Mouse (Mus musculus) liver, embryonic 13.5 days (tissue): ENCODE measurements around the gene Mettl24. TPM values are rescaled to one million over a fixed set of nuclear protein-coding genes. Genes with fewer than 3 reads are reported as not detected.
A peak's percentile ranks its signal among the peaks of the same experiment; 100 is the strongest.
"Not testable (repeated sequence)": the region's sequence is repeated elsewhere in the genome, so short reads cannot be mapped to it uniquely, and the experiment has no call there.

Source experiments
- ATAC-seq: fragments of 200-750 bp; cut with Nextera tagmentation; 2 replicates; pipeline ENCODE4 v1.8.0; 2017; ENCODE audit warnings: low read depth, mild to moderate bottlenecking, moderate number of reproducible peaks, moderate library complexity
- DNase-seq: peaks from one replicate; pipeline ENCODE4 v3.0.0; 2022
- H3K27ac ChIP-seq: fragments of 300-500 bp; sonication (generic); 2 replicates; pipeline ENCODE4 v1.5.1; 2015; ENCODE audit warnings: moderate library complexity, mild to moderate bottlenecking, inconsistent platforms
- H3K27me3 ChIP-seq: fragments of 300-500 bp; sonication (generic); 2 replicates; pipeline ENCODE4 v1.6.1; 2015; ENCODE audit warnings: mild to moderate bottlenecking, inconsistent platforms
- H3K36me3 ChIP-seq: fragments of 300-500 bp; sonication (generic); 2 replicates; pipeline ENCODE4 v1.6.1; 2015; ENCODE audit warnings: mild to moderate bottlenecking, inconsistent platforms
- H3K4me1 ChIP-seq: fragments of 300-500 bp; sonication (generic); replicated peaks from 2 replicates; pipeline ENCODE4 v1.6.1; 2015; ENCODE audit warnings: inconsistent platforms
- H3K4me2 ChIP-seq: fragments of 300-500 bp; sonication (generic); 2 replicates; pipeline ENCODE4 v1.6.1; 2015; ENCODE audit warnings: inconsistent platforms, mild to moderate bottlenecking, moderate library complexity
- H3K4me3 ChIP-seq: fragments of 300-500 bp; sonication (generic); replicated peaks from 2 replicates; pipeline ENCODE4 v1.5.1; 2015; ENCODE audit warnings: mild to moderate bottlenecking, inconsistent platforms
- H3K9ac ChIP-seq: fragments of 300-500 bp; sonication (generic); 2 replicates; pipeline ENCODE4 v1.6.1; 2015; ENCODE audit warnings: mild to moderate bottlenecking, inconsistent platforms
- H3K9me3 ChIP-seq: fragments of 300-500 bp; sonication (generic); replicated peaks from 2 replicates; pipeline ENCODE4 v1.6.1; 2016; ENCODE audit warnings: inconsistent platforms
- WGBS: fragments of 180-500 bp; shearing (Covaris S2); methylation state at CpG from one replicate; pipeline ENCODE4 v1.1.7; 2015; ENCODE audit not compliant: insufficient replicate concordance; 5-methylcytosine and 5-hydroxymethylcytosine counted together
- polyA plus RNA-seq: library from polyadenylated mRNA; unstranded; fragments of >200 nt; fragmentation: Nextera tagmentation; extraction: Ambion mirVana; gene quantifications from 2 replicates; pipeline ENCODE4 v1.2.1, GENCODE M21; 2015

Gene Mettl24
- polyA plus RNA-seq, 1 experiment from 2014 or later: 0.53 TPM

GRCm38 (mm10) chr10:40763084-40763720, 80.1 kb downstream of the Mettl24 start:
- H3K4me1 ChIP-seq: no peaks in the 10 kb centered on the region
- no peak for DNase-seq
- no peak for ATAC-seq
- 66% methylated on average over 5 of the region's 5 CpGs for WGBS
- H3K9ac ChIP-seq: no peak overlapping the region
- no peaks in the 10 kb centered on the region for H3K36me3 ChIP-seq
- no peak overlapping the region for H3K27ac ChIP-seq
- H3K4me2 ChIP-seq: no peak overlapping the region
- H3K4me3 ChIP-seq: no peak overlapping the region
- no peaks in the 10 kb centered on the region for H3K27me3 ChIP-seq
- no peaks in the 10 kb centered on the region for H3K9me3 ChIP-seq

- Histone ChIP-seq H3K9me3 (no peaks in the 10 kb centered on the region), H3K4me2 (no peak overlapping the region), H3K9ac (no peak overlapping the region), H3K36me3 (no peaks in the 10 kb centered on the region), H3K4me1 (no peaks in the 10 kb centered on the region), H3K4me3 (no peak overlapping the region), H3K27me3 (no peaks in the 10 kb centered on the region), H3K27ac (no peak overlapping the region)
- 44% methylated on average over 4 of the region's 4 CpGs for WGBS
- DNase-seq (no peak), ATAC-seq (no peak)
These were observed 89.2 kb downstream of the Mettl24 start for GRCm38 (mm10) chr10:40772266-40772665.

- Histone ChIP-seq H3K36me3 (no peaks in the 10 kb centered on the region), H3K9ac (no peak overlapping the region), H3K9me3 (no peaks in the 10 kb centered on the region), H3K4me1 (no peaks in the 10 kb centered on the region), H3K4me3 (no peak overlapping the region), H3K27me3 (no peaks in the 10 kb centered on the region), H3K27ac (no peak overlapping the region), H3K4me2 (no peak overlapping the region)
- DNase-seq: no peak
- 62% methylated on average over 11 of the region's 11 CpGs for WGBS
- no peak for ATAC-seq
These were observed 92.1 kb downstream of the Mettl24 start for GRCm38 (mm10) chr10:40775151-40775550.

GRCm38 (mm10) chr10:40775655-40776054, 92.6 kb downstream of the Mettl24 start:
- Histone ChIP-seq H3K4me3 (no peak overlapping the region), H3K9me3 (no peaks in the 10 kb centered on the region), H3K4me1 (no peaks in the 10 kb centered on the region), H3K9ac (no peak overlapping the region), H3K27me3 (no peaks in the 10 kb centered on the region), H3K27ac (no peak overlapping the region), H3K36me3 (no peaks in the 10 kb centered on the region), H3K4me2 (no peak overlapping the region)
- ATAC-seq (no peak), DNase-seq (no peak)
- 73% methylated on average over 4 of the region's 4 CpGs for WGBS

- WGBS: 44% methylated on average over 2 of the region's 2 CpGs
- no peak overlapping the region for H3K9ac ChIP-seq
- no peak overlapping the region for H3K4me3 ChIP-seq
- H3K4me1 ChIP-seq: no peaks in the 10 kb centered on the region
- no peaks in the 10 kb centered on the region for H3K36me3 ChIP-seq
- H3K27me3 ChIP-seq: no peaks in the 10 kb centered on the region
- H3K27ac ChIP-seq: no peak overlapping the region
- no peak for DNase-seq
- no peak overlapping the region for H3K4me2 ChIP-seq
- ATAC-seq: no peak
- no peaks in the 10 kb centered on the region for H3K9me3 ChIP-seq
These were observed 94.1 kb downstream of the Mettl24 start for GRCm38 (mm10) chr10:40777171-40777570.

GRCm38 (mm10) chr10:40778472-40778871, 95.4 kb downstream of the Mettl24 start:
- H3K4me2 ChIP-seq: no peak overlapping the region
- no peaks in the 10 kb centered on the region for H3K9me3 ChIP-seq
- no peak overlapping the region for H3K4me3 ChIP-seq
- DNase-seq: no peak
- no peak overlapping the region for H3K27ac ChIP-seq
- no peaks in the 10 kb centered on the region for H3K4me1 ChIP-seq
- 74% methylated on average over 4 of the region's 4 CpGs for WGBS
- no peak for ATAC-seq
- H3K36me3 ChIP-seq: no peaks in the 10 kb centered on the region
- H3K27me3 ChIP-seq: no peaks in the 10 kb centered on the region
- H3K9ac ChIP-seq: no peak overlapping the region

- no peaks in the 10 kb centered on the region for H3K9me3 ChIP-seq
- 59% methylated on average over 3 of the region's 3 CpGs for WGBS
- no peak overlapping the region for H3K4me2 ChIP-seq
- ATAC-seq (no peak), DNase-seq (no peak)
- no peaks in the 10 kb centered on the region for H3K36me3 ChIP-seq
- H3K4me3 ChIP-seq: no peak overlapping the region
- no peaks in the 10 kb centered on the region for H3K27me3 ChIP-seq
- H3K27ac ChIP-seq: no peak overlapping the region
- no peak overlapping the region for H3K9ac ChIP-seq
- H3K4me1 ChIP-seq: no peaks in the 10 kb centered on the region
These were observed 107.3 kb downstream of the Mettl24 start for GRCm38 (mm10) chr10:40790406-40790805.

GRCm38 (mm10) chr10:40792115-40792514, 109.0 kb downstream of the Mettl24 start:
- DNase-seq (no peak), ATAC-seq (no peak)
- no peak overlapping the region for H3K4me2 ChIP-seq
- H3K4me3 ChIP-seq: no peak overlapping the region
- H3K9me3 ChIP-seq: no peaks in the 10 kb centered on the region
- H3K27me3 ChIP-seq: no peaks in the 10 kb centered on the region
- 46% methylated on average over 3 of the region's 3 CpGs for WGBS
- no peaks in the 10 kb centered on the region for H3K4me1 ChIP-seq
- H3K27ac ChIP-seq: no peak overlapping the region
- no peak overlapping the region for H3K9ac ChIP-seq
- H3K36me3 ChIP-seq: no peaks in the 10 kb centered on the region

GRCm38 (mm10) chr10:40805221-40805620, 122.1 kb downstream of the Mettl24 start:
- Histone ChIP-seq H3K4me2 (no peak overlapping the region), H3K9me3 (no peaks in the 10 kb centered on the region), H3K4me1 (no peaks in the 10 kb centered on the region), H3K9ac (no peak overlapping the region), H3K36me3 (no peaks in the 10 kb centered on the region), H3K4me3 (no peak overlapping the region), H3K27me3 (no peaks in the 10 kb centered on the region), H3K27ac (no peak overlapping the region)
- WGBS: 70% methylated on average over 1 of the region's 1 CpGs
- ATAC-seq (no peak), DNase-seq (no peak)

- 70% methylated on average over 4 of the region's 4 CpGs for WGBS
- Histone ChIP-seq H3K4me1 (no peaks in the 10 kb centered on the region), H3K36me3 (no peaks in the 10 kb centered on the region), H3K27me3 (peaks cover 4% of the 10 kb centered on the region; the same call in 1 of the 2 replicates), H3K4me2 (no peak overlapping the region), H3K9ac (no peak overlapping the region), H3K27ac (no peak overlapping the region), H3K9me3 (no peaks in the 10 kb centered on the region), H3K4me3 (no peak overlapping the region)
- no peak for DNase-seq
- no peak for ATAC-seq
These were observed 123.1 kb downstream of the Mettl24 start for GRCm38 (mm10) chr10:40806221-40806620.

- not testable (repeated sequence) for H3K27me3 ChIP-seq, DNase-seq, H3K27ac ChIP-seq, H3K9ac ChIP-seq, ATAC-seq, H3K4me3 ChIP-seq, H3K36me3 ChIP-seq, H3K9me3 ChIP-seq, H3K4me1 ChIP-seq, H3K4me2 ChIP-seq
- 46% methylated on average over 5 of the region's 5 CpGs for WGBS
These were observed 126.4 kb downstream of the Mettl24 start for GRCm38 (mm10) chr10:40809411-40809910.

GRCm38 (mm10) chr10:40813627-40814026, 130.5 kb downstream of the Mettl24 start:
- no peak overlapping the region for H3K4me2 ChIP-seq
- ATAC-seq: no peak
- H3K36me3 ChIP-seq: no peaks in the 10 kb centered on the region
- H3K9me3 ChIP-seq: no peaks in the 10 kb centered on the region
- peaks cover 4% of the 10 kb centered on the region; the same call in 1 of the 2 replicates for H3K27me3 ChIP-seq
- no peak overlapping the region for H3K4me3 ChIP-seq
- H3K27ac ChIP-seq: no peak overlapping the region
- peak; percentile 2 for DNase-seq
- WGBS: 63% methylated on average over 4 of the region's 4 CpGs
- no peaks in the 10 kb centered on the region for H3K4me1 ChIP-seq
- no peak overlapping the region for H3K9ac ChIP-seq
